Mouse (Mus musculus) small intestine, adult 2 months (tissue): ENCODE results near the gene Pum2.

Experiments
- CTCF ChIP-seq: fragments of 200-500 bp; IDR thresholded peaks from 2 replicates; pipeline ENCODE4 v1.5.1; 2012; ENCODE audit warnings: low read depth, mild to moderate bottlenecking, control low read depth, inconsistent platforms, low read length, moderate library complexity, mixed read lengths; ENCODE audit not compliant: insufficient replicate concordance, insufficient read length; ENCODE audit errors: extremely low read depth
- POLR2A ChIP-seq: fragments of 200-500 bp; IDR thresholded peaks from 2 replicates; pipeline ENCODE4 v1.6.1; 2012; ENCODE audit warnings: low read depth, mild to moderate bottlenecking, control low read depth, inconsistent platforms, low read length, moderate library complexity

GRCm38 (mm10) chr12:8676341-8676740 lies 2.4 kb downstream of the Pum2 start:
- no peak for TF ChIP-seq CTCF
- TF ChIP-seq POLR2A, result no peak
